Mouse (Mus musculus) embryo, embryonic 10.5 days (tissue): ENCODE results near the gene Ntm.

ENCODE experiments used
- DNase-seq: peaks from one replicate; pipeline ENCODE4 v3.0.0-alpha.2; 2015; ENCODE audit warnings: low spot score

The Ntm gene

GRCm38 (mm10) chr9:29407954-29408353, 555.0 kb downstream of the Ntm start:
- DNase-seq: no peak

- DNase-seq: no peak
Observed at GRCm38 (mm10) chr9:29406973-29407372, 556.0 kb downstream of the Ntm start.

GRCm38 (mm10) chr9:29406046-29406445, 556.9 kb downstream of the Ntm start:
- no peak for DNase-seq

GRCm38 (mm10) chr9:29400151-29400550, 562.8 kb downstream of the Ntm start:
- DNase-seq: no peak

- DNase-seq: no peak
Observed at GRCm38 (mm10) chr9:29396101-29396500, 566.8 kb downstream of the Ntm start.

- no peak for DNase-seq
Observed at GRCm38 (mm10) chr9:29393136-29393535, 569.8 kb downstream of the Ntm start.

GRCm38 (mm10) chr9:29390796-29391517, 572.0 kb downstream of the Ntm start:
- DNase-seq: no peak

- no peak for DNase-seq
Observed at GRCm38 (mm10) chr9:29389224-29389623, 573.7 kb downstream of the Ntm start.

- no peak for DNase-seq
Observed at GRCm38 (mm10) chr9:29387136-29387535, 575.8 kb downstream of the Ntm start.

- no peak for DNase-seq
Observed at GRCm38 (mm10) chr9:29377172-29378002, 585.6 kb downstream of the Ntm start.

GRCm38 (mm10) chr9:29371341-29371740, 591.6 kb downstream of the Ntm start:
- no peak for DNase-seq

- no peak for DNase-seq
Observed at GRCm38 (mm10) chr9:29369621-29370020, 593.3 kb downstream of the Ntm start.

- no peak for DNase-seq
Observed at GRCm38 (mm10) chr9:29368291-29368690, 594.6 kb downstream of the Ntm start.

- no peak for DNase-seq
Observed at GRCm38 (mm10) chr9:29357796-29358195, 605.1 kb downstream of the Ntm start.

GRCm38 (mm10) chr9:29342303-29342702, 620.6 kb downstream of the Ntm start:
- no peak for DNase-seq

GRCm38 (mm10) chr9:29341292-29341691, 621.6 kb downstream of the Ntm start:
- no peak for DNase-seq

- DNase-seq: no peak
Observed at GRCm38 (mm10) chr9:29335671-29336070, 627.3 kb downstream of the Ntm start.

- DNase-seq: peak; percentile 37
Observed at GRCm38 (mm10) chr9:29332296-29333090, 630.4 kb downstream of the Ntm start.

- DNase-seq: no peak
Observed at GRCm38 (mm10) chr9:29330486-29330885, 632.5 kb downstream of the Ntm start.

- DNase-seq: no peak
Observed at GRCm38 (mm10) chr9:29326283-29326682, 636.7 kb downstream of the Ntm start.

GRCm38 (mm10) chr9:29325137-29325536, 637.8 kb downstream of the Ntm start:
- DNase-seq: no peak

- DNase-seq: no peak
Observed at GRCm38 (mm10) chr9:29319197-29319596, 643.7 kb downstream of the Ntm start.
